18 mouse cellular contexts compared by ENCODE assay signal in the genomic region with DNA sequence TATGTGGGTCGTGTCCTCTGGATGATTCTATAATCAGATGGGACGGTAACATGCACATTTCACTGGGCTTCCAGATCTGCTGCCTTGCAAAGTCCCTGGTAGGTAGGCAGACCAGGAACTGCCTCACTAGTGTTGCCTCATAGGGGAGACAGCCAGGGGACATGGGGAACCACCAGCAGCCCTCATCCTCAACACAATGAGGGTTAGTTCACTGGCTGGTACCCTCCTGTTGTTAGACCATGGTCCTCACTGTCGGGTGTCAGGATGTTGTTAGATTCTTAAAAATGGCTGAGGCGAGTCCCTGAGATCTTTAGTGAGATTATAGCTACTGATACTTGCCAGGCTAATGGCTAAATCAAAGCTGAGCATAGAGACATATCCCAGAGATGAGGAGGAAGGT. TPM values are rescaled to one million over a fixed set of nuclear protein-coding genes. Genes with fewer than 3 reads are reported as not detected.
DNase-seq lines count a peak whose midpoint lies in the region; ATAC-seq lines count a peak whose summit lies in the region.
"Had no signal": no experiment of that assay in that cellular context is flagged by ENCODE, and none has a peak within 500 bp of the region (broad histone marks: within the 10 kb centered on the region; RNA-seq: fewer than 3 reads in every experiment).

No protein-coding gene starts in this region.

- H3K36me3 ChIP-seq in embryonic facial prominence, embryonic 12.5 days: no peaks in the 10 kb centered on the region
- no peaks in the 10 kb centered on the region for H3K36me3 ChIP-seq in embryonic facial prominence, embryonic 10.5 days (replicated peaks)
- H3K36me3 ChIP-seq in megakaryocyte, embryonic 14.5 days (replicated peaks; ENCODE audit: low read length): peaks cover 99% of the 10 kb centered on the region
- no peaks in the 10 kb centered on the region for H3K36me3 ChIP-seq in embryonic facial prominence, embryonic 14.5 days (ENCODE audit: control insufficient read depth, insufficient read depth, low read length)
- H3K36me3 ChIP-seq in hindbrain, embryonic 13.5 days: no peaks in the 10 kb centered on the region
- H3K36me3 ChIP-seq: heart, embryonic 10.5 days had no signal

- no peaks in the 10 kb centered on the region for H3K27me3 ChIP-seq in embryonic facial prominence, embryonic 12.5 days
- H3K27me3 ChIP-seq in embryonic facial prominence, embryonic 10.5 days (replicated peaks; ENCODE audit: low read depth, poor library complexity, severe bottlenecking): peaks cover 32% of the 10 kb centered on the region
- H3K27me3 ChIP-seq in megakaryocyte, embryonic 14.5 days (replicated peaks): no peaks in the 10 kb centered on the region
- no peaks in the 10 kb centered on the region; the same call in 1 of the 2 replicates for H3K27me3 ChIP-seq in embryonic facial prominence, embryonic 14.5 days (replicated peaks; ENCODE audit: control insufficient read depth, insufficient read depth, low read length)
- peaks cover 16% of the 10 kb centered on the region for H3K27me3 ChIP-seq in hindbrain, embryonic 13.5 days

- H3K27ac ChIP-seq in embryonic facial prominence, embryonic 12.5 days: 0 out of 2 replicates have a peak overlapping the region, but pooled peaks have one; percentile 4
- H3K27ac ChIP-seq in embryonic facial prominence, embryonic 10.5 days (replicated peaks): no peak overlapping the region
- peak overlapping the region; percentile 39; the same call in 1 of the 2 replicates for H3K27ac ChIP-seq in embryonic facial prominence, embryonic 14.5 days (replicated peaks; ENCODE audit: low read depth, low read length)
- no peak overlapping the region for H3K27ac ChIP-seq in hindbrain, embryonic 13.5 days
- H3K27ac ChIP-seq: forebrain, embryonic 13.5 days; hindbrain, embryonic 14.5 days had no signal

- H3K4me3 ChIP-seq in embryonic facial prominence, embryonic 12.5 days: no peak overlapping the region
- H3K4me3 ChIP-seq in embryonic facial prominence, embryonic 10.5 days: no peak overlapping the region
- H3K4me3 ChIP-seq in megakaryocyte, embryonic 14.5 days (replicated peaks): peak overlapping the region; percentile 50
- H3K4me3 ChIP-seq in embryonic facial prominence, embryonic 14.5 days (ENCODE audit: low read depth, low read length): no peak overlapping the region
- H3K4me3 ChIP-seq in hindbrain, embryonic 13.5 days: no peak overlapping the region
- H3K4me3 ChIP-seq: forebrain, embryonic 13.5 days; heart, embryonic 10.5 days had no signal

- WGBS in embryonic facial prominence, embryonic 12.5 days: 57% methylated on average over 4 of the region's 4 CpGs
- 70% methylated on average over 4 of the region's 4 CpGs for WGBS in embryonic facial prominence, embryonic 10.5 days
- 54% methylated on average over 4 of the region's 4 CpGs for WGBS in embryonic facial prominence, embryonic 14.5 days
- 74% methylated on average over 4 of the region's 4 CpGs for WGBS in hindbrain, embryonic 13.5 days

- no peak overlapping the region for H3K9ac ChIP-seq in embryonic facial prominence, embryonic 12.5 days
- no peak overlapping the region for H3K9ac ChIP-seq in embryonic facial prominence, embryonic 14.5 days (ENCODE audit: low read depth, low read length)
- H3K9ac ChIP-seq in hindbrain, embryonic 13.5 days: no peak overlapping the region
- H3K9ac ChIP-seq: forebrain, embryonic 13.5 days; forebrain, postnatal 0 days; hindbrain, embryonic 14.5 days had no signal

- DNase-seq in embryonic facial prominence, embryonic 10.5 days (ENCODE audit: low spot score): no peak
- no peak for DNase-seq in embryonic facial prominence, embryonic 14.5 days (ENCODE audit: low spot score)
- DNase-seq in thymus, postnatal 10 days (ENCODE audit: low spot score in 2 of 2): no peak
- DNase-seq: adrenal gland, postnatal 14 days; cerebellum, adult 18-20 months; cerebellum, adult 9-11 months; cerebellum, postnatal 36 days; forebrain, postnatal 0 days; gastrocnemius, postnatal 36 days; heart, adult 18-20 months; heart, postnatal 10 days had no signal

- no peaks in the 10 kb centered on the region for H3K9me3 ChIP-seq in embryonic facial prominence, embryonic 12.5 days
- no peaks in the 10 kb centered on the region for H3K9me3 ChIP-seq in embryonic facial prominence, embryonic 10.5 days
- no peaks in the 10 kb centered on the region for H3K9me3 ChIP-seq in megakaryocyte, embryonic 14.5 days
- H3K9me3 ChIP-seq in embryonic facial prominence, embryonic 14.5 days (ENCODE audit: control insufficient read depth, low read length): no peaks in the 10 kb centered on the region
- H3K9me3 ChIP-seq in hindbrain, embryonic 13.5 days: no peaks in the 10 kb centered on the region
- H3K9me3 ChIP-seq: forebrain, embryonic 13.5 days; heart, embryonic 10.5 days had no signal

- H3K4me1 ChIP-seq in embryonic facial prominence, embryonic 12.5 days: peaks cover 34% of the 10 kb centered on the region; the same call in 1 of the 2 replicates
- peaks cover 43% of the 10 kb centered on the region for H3K4me1 ChIP-seq in embryonic facial prominence, embryonic 10.5 days
- H3K4me1 ChIP-seq in megakaryocyte, embryonic 14.5 days: peaks cover 98% of the 10 kb centered on the region
- peaks cover 7% of the 10 kb centered on the region; the same call in 1 of the 2 replicates for H3K4me1 ChIP-seq in embryonic facial prominence, embryonic 14.5 days (ENCODE audit: control insufficient read depth, insufficient read depth, low read length)
- peaks cover 8% of the 10 kb centered on the region; the same call in 1 of the 2 replicates for H3K4me1 ChIP-seq in hindbrain, embryonic 13.5 days (replicated peaks)
- H3K4me1 ChIP-seq: forebrain, embryonic 13.5 days had no signal

- H3K4me2 ChIP-seq in embryonic facial prominence, embryonic 12.5 days (replicated peaks): no peak overlapping the region
- no peak overlapping the region for H3K4me2 ChIP-seq in embryonic facial prominence, embryonic 14.5 days (ENCODE audit: low read depth, low read length)
- no peak overlapping the region for H3K4me2 ChIP-seq in hindbrain, embryonic 13.5 days
- H3K4me2 ChIP-seq: forebrain, embryonic 13.5 days; hindbrain, embryonic 14.5 days had no signal

- no peak for ATAC-seq in embryonic facial prominence, embryonic 12.5 days (ENCODE audit: insufficient number of reproducible peaks, insufficient read depth, low FRiP score, low TSS enrichment)
- ATAC-seq in megakaryocyte, adult 5-6 weeks (ENCODE audit: poor library complexity, severe bottlenecking): no peak
- ATAC-seq in embryonic facial prominence, embryonic 14.5 days (ENCODE audit: low read depth): no peak
- no peak for ATAC-seq in hindbrain, embryonic 13.5 days (ENCODE audit: low FRiP score)
- ATAC-seq: forebrain, postnatal 0 days had no signal

RNA-seq across cellular contexts. Expression of gene Vwf, which starts 54.6 kb away (rescaled TPM):
- 7.4 and 7.5 TPM in 2 replicates for polyA plus RNA-seq in embryonic facial prominence, embryonic 12.5 days (2016; fragmentation: Nextera tagmentation; extraction: Ambion mirVana)
- polyA plus RNA-seq in embryonic facial prominence, embryonic 10.5 days (2016; fragmentation: Nextera tagmentation; extraction: Ambion mirVana): 5.5 and 8.6 TPM in 2 replicates
- polyA plus RNA-seq in megakaryocyte, embryonic 14.5 days (2012; ENCODE audit: insufficient read depth, low replicate concordance): 331 and 373 TPM in 2 replicates
- total RNA-seq in megakaryocyte, adult 5-6 weeks (2015): 0.18 and 1.6 TPM in 2 replicates
- 0.26 and 0.49 TPM in 2 replicates for total RNA-seq in megakaryocyte, adult 5-6 weeks (2017)
- 13.4 and 16.0 TPM in 2 replicates for polyA plus RNA-seq in embryonic facial prominence, embryonic 14.5 days (2014; fragmentation: Nextera tagmentation; extraction: Ambion mirVana)
- polyA plus RNA-seq in hindbrain, embryonic 13.5 days (2015; fragmentation: Nextera tagmentation; extraction: Ambion mirVana): 8.0 and 11.3 TPM in 2 replicates

Comparison
In these comparisons a context has a peak if more than half of its experiments do, and no peak if none do; other contexts are left out.
1. H3K27ac ChIP-seq: peak in embryonic facial prominence, embryonic 12.5 days (single experiment) and embryonic facial prominence, embryonic 14.5 days (single experiment); none in embryonic facial prominence, embryonic 10.5 days (single experiment) and hindbrain, embryonic 13.5 days (single experiment).
2. RNA of gene Vwf, which starts 54.6 kb away (polyA plus RNA-seq): 331 to 373 TPM in megakaryocyte, embryonic 14.5 days; 13.4 to 16.0 TPM in embryonic facial prominence, embryonic 14.5 days, 5.5 to 8.6 TPM in embryonic facial prominence, embryonic 10.5 days, 8.0 to 11.3 TPM in hindbrain, embryonic 13.5 days and 7.4 to 7.5 TPM in embryonic facial prominence, embryonic 12.5 days; every median in the first group is over 10 times any median in the second.